Comparison of ENCODE assay signal across 9 mouse cellular contexts in the genomic region with DNA sequence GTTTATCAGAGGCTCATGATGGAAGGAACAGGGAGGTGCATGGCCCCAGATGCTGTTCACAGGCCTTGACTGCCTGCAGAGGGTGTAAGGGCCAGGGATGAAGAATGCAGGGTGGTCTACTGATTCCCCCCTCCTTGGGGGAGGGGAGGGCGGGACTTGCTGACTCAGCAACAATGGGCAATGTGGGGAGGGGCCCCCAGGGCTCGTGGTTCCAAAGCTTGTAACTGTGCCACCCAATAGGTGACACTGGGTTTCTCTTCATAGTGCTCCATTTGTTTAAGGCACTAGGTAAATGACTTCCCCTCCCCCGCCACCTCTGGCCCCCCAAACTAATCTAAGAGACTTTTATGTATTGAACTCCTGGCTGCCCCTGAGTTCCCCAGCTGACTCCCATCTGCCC. TPM values are rescaled to one million over a fixed set of nuclear protein-coding genes. Genes with fewer than 3 reads are reported as not detected.
DNase-seq lines count a peak whose midpoint lies in the region; ATAC-seq lines count a peak whose summit lies in the region.
"Had no signal": no experiment of that assay in that cellular context is flagged by ENCODE, and none has a peak within 500 bp of the region (broad histone marks: within the 10 kb centered on the region; RNA-seq: fewer than 3 reads in every experiment).

No protein-coding gene starts in this region.

- H3K4me3 ChIP-seq in kidney, embryonic 16.5 days (ENCODE audit: low read length) = peak overlapping the region; percentile 83
- H3K4me3 ChIP-seq in embryonic facial prominence, embryonic 11.5 days (ENCODE audit: low read depth, low read length) = peak overlapping the region; percentile 75
- peak overlapping the region; percentile 88 for H3K4me3 ChIP-seq in hindbrain, embryonic 16.5 days (ENCODE audit: low read length)
- H3K4me3 ChIP-seq in midbrain, embryonic 15.5 days = peak overlapping the region; percentile 91

- ATAC-seq in kidney, embryonic 16.5 days (ENCODE audit: low FRiP score, low TSS enrichment) = no peak
- no peak for ATAC-seq in embryonic facial prominence, embryonic 11.5 days (replicated peaks; ENCODE audit: insufficient number of reproducible peaks, low FRiP score, low TSS enrichment, low read depth)
- no peak for ATAC-seq in hindbrain, embryonic 16.5 days
- no peak for ATAC-seq in midbrain, embryonic 15.5 days (replicated peaks)

- no peaks in the 10 kb centered on the region for H3K9me3 ChIP-seq in kidney, embryonic 16.5 days (ENCODE audit: low read length)
- no peaks in the 10 kb centered on the region for H3K9me3 ChIP-seq in embryonic facial prominence, embryonic 11.5 days (replicated peaks; ENCODE audit: control insufficient read depth, low read length)
- no peaks in the 10 kb centered on the region for H3K9me3 ChIP-seq in hindbrain, embryonic 16.5 days (ENCODE audit: control insufficient read depth, low read length)
- no peaks in the 10 kb centered on the region for H3K9me3 ChIP-seq in midbrain, embryonic 15.5 days

- H3K4me1 ChIP-seq in kidney, embryonic 16.5 days (ENCODE audit: insufficient read depth, low read length) = peaks cover 82% of the 10 kb centered on the region
- H3K4me1 ChIP-seq in embryonic facial prominence, embryonic 11.5 days (ENCODE audit: control insufficient read depth, insufficient read depth, low read length) = peaks cover 3% of the 10 kb centered on the region
- H3K4me1 ChIP-seq in hindbrain, embryonic 16.5 days (ENCODE audit: control insufficient read depth, insufficient read depth, low read depth, low read length) = peaks cover 62% of the 10 kb centered on the region
- peaks cover 67% of the 10 kb centered on the region for H3K4me1 ChIP-seq in midbrain, embryonic 15.5 days

- no peak overlapping the region for H3K27ac ChIP-seq in kidney, embryonic 16.5 days (ENCODE audit: low read length)
- H3K27ac ChIP-seq in embryonic facial prominence, embryonic 11.5 days (replicated peaks; ENCODE audit: low read depth, low read length) = no peak overlapping the region
- no peak overlapping the region for H3K27ac ChIP-seq in hindbrain, embryonic 16.5 days (ENCODE audit: low read depth, low read length)
- H3K27ac ChIP-seq in midbrain, embryonic 15.5 days = no peak overlapping the region
- H3K27ac ChIP-seq: macrophage had no signal

- WGBS in kidney, embryonic 16.5 days = 23% methylated on average over 3 of the region's 3 CpGs
- 63% methylated on average over 3 of the region's 3 CpGs for WGBS in embryonic facial prominence, embryonic 11.5 days
- 41% methylated on average over 3 of the region's 3 CpGs for WGBS in hindbrain, embryonic 16.5 days
- WGBS in midbrain, embryonic 15.5 days = 35% methylated on average over 3 of the region's 3 CpGs

- H3K27me3 ChIP-seq in kidney, embryonic 16.5 days (ENCODE audit: insufficient read depth, low read length) = no peaks in the 10 kb centered on the region
- H3K27me3 ChIP-seq in embryonic facial prominence, embryonic 11.5 days (ENCODE audit: control insufficient read depth, insufficient read depth, low read length) = peaks cover 6% of the 10 kb centered on the region; the same call in 1 of the 2 replicates
- H3K27me3 ChIP-seq in hindbrain, embryonic 16.5 days (replicated peaks; ENCODE audit: control insufficient read depth, insufficient read depth, low read length) = no peaks in the 10 kb centered on the region; the same call in 1 of the 2 replicates
- 0 out of 2 replicates have a peak, but pooled peaks cover 3% of the 10 kb centered on the region for H3K27me3 ChIP-seq in midbrain, embryonic 15.5 days (replicated peaks)

- H3K4me2 ChIP-seq in kidney, embryonic 16.5 days (replicated peaks; ENCODE audit: low read depth, low read length) = peak overlapping the region; percentile 93
- peak overlapping the region; percentile 96 for H3K4me2 ChIP-seq in embryonic facial prominence, embryonic 11.5 days (ENCODE audit: low read depth, low read length)
- H3K4me2 ChIP-seq in hindbrain, embryonic 16.5 days (ENCODE audit: low read length) = peak overlapping the region; percentile 84
- peak overlapping the region; percentile 90 for H3K4me2 ChIP-seq in midbrain, embryonic 15.5 days

- DNase-seq in kidney, postnatal 4 days = no peak
- DNase-seq in embryonic facial prominence, embryonic 11.5 days (ENCODE audit: low spot score) = no peak
- DNase-seq in natural killer cell, adult 2 months (ENCODE audit: low spot score in 2 of 2) = no peak
- DNase-seq in left cerebral cortex, adult 18-20 months (ENCODE audit: low spot score in 2 of 2) = no peak
- DNase-seq in cerebellum, adult 11 months = no peak

- H3K36me3 ChIP-seq in kidney, embryonic 16.5 days (ENCODE audit: insufficient read depth, low read length) = peaks cover 3% of the 10 kb centered on the region; the same call in 1 of the 2 replicates
- H3K36me3 ChIP-seq in embryonic facial prominence, embryonic 11.5 days (replicated peaks; ENCODE audit: control insufficient read depth, insufficient read depth, low read depth, low read length) = no peaks in the 10 kb centered on the region
- H3K36me3 ChIP-seq in hindbrain, embryonic 16.5 days (ENCODE audit: control insufficient read depth, insufficient read depth, low read length) = no peaks in the 10 kb centered on the region
- no peaks in the 10 kb centered on the region for H3K36me3 ChIP-seq in midbrain, embryonic 15.5 days (replicated peaks)

- peak overlapping the region; percentile 83 for H3K9ac ChIP-seq in kidney, embryonic 16.5 days (replicated peaks; ENCODE audit: low read length)
- 0 out of 2 replicates have a peak overlapping the region, but pooled peaks have one; percentile 7 for H3K9ac ChIP-seq in embryonic facial prominence, embryonic 11.5 days (replicated peaks; ENCODE audit: low read length)
- peak overlapping the region; percentile 91 for H3K9ac ChIP-seq in hindbrain, embryonic 16.5 days (ENCODE audit: low read depth, low read length)
- H3K9ac ChIP-seq in midbrain, embryonic 15.5 days = peak overlapping the region; percentile 86

RNA-seq across cellular contexts. Expression of gene Hs6st1, which starts 2.5 kb away (rescaled TPM):
- 8.0 and 8.5 TPM in 2 replicates for polyA plus RNA-seq in kidney, embryonic 16.5 days (2015; fragmentation: Nextera tagmentation; extraction: Ambion mirVana)
- polyA plus RNA-seq in embryonic facial prominence, embryonic 11.5 days (2014; fragmentation: Nextera tagmentation; extraction: Ambion mirVana) = 10.5 and 10.9 TPM in 2 replicates
- 9.5 and 11.7 TPM in 2 replicates for polyA plus RNA-seq in hindbrain, embryonic 16.5 days (2015; fragmentation: Nextera tagmentation; extraction: Ambion mirVana)
- polyA plus RNA-seq in midbrain, embryonic 15.5 days (2015; fragmentation: Nextera tagmentation; extraction: Ambion mirVana) = 26.1 and 29.6 TPM in 2 replicates
- total RNA-seq in left cerebral cortex, adult 18-20 months (2021) = 10 to 100 TPM; 48.6 to 51.7 TPM

Comparison
In these comparisons a context has a peak if more than half of its experiments do, and no peak if none do; other contexts are left out.
1. H3K9ac ChIP-seq: peak in every context shown above with its lines; median percentile 91 in hindbrain, embryonic 16.5 days; 86 in midbrain, embryonic 15.5 days; 83 in kidney, embryonic 16.5 days; 7 in embryonic facial prominence, embryonic 11.5 days.